Mouse (Mus musculus) gastrocnemius, adult 2 months (tissue): ENCODE data around the gene Cpvl. TPM values are rescaled to one million over a fixed set of nuclear protein-coding genes. Genes with fewer than 3 reads are reported as not detected.

Source experiments
- DNase-seq: peaks from one replicate; pipeline ENCODE4 v3.0.0; 2022
- H3K27ac ChIP-seq: fragments of 200-600 bp; 2 replicates; pipeline ENCODE4 v1.8.1; 2022; ENCODE audit warnings: mild to moderate bottlenecking
- H3K4me3 ChIP-seq: fragments of 200-600 bp; 2 replicates; pipeline ENCODE4 v1.8.1; 2022; ENCODE audit warnings: mild to moderate bottlenecking, moderate library complexity
- CTCF ChIP-seq: fragments of 200-600 bp; IDR thresholded peaks from 2 replicates; pipeline ENCODE4 v1.8.1; 2022; ENCODE audit warnings: antibody characterized with exemption, mild to moderate bottlenecking, moderate library complexity
- intact Hi-C: fragments of 180-260 bp; cut with DNase I; formaldehyde crosslinking; loops from one replicate; pipeline ENCODE4 v1.15.1; 2025
- long read RNA-seq, 2 experiments: library from polyadenylated mRNA; stranded (forward); transcript quantifications; one replicate each; pipeline ENCODE4 v2.0.0; 2021
- total RNA-seq, 2 experiments: library from RNA; stranded (reverse); gene quantifications; 2 replicates each; pipeline ENCODE4 v1.2.3; 2021

Gene Cpvl
- total RNA-seq: not detected
- long read RNA-seq, experiment 1: 0 reads
- long read RNA-seq, experiment 2: 0 reads

GRCm38 (mm10) chr6:53978571-53978970 is at the start of gene Cpvl:
Gene Cpvl, minus strand, starts transcription at chr6:53978671.
- TF ChIP-seq CTCF: no peak
- Histone ChIP-seq H3K4me3 (no peak within 1 kb of the TSS), H3K27ac (no peak within 1 kb of the TSS)
- intact Hi-C loops: no loop called here
- DNase-seq: no peak

GRCm38 (mm10) chr6:54023846-54024245 is 45.4 kb upstream of the Cpvl start:
- intact Hi-C loops: no loop called here
- no peak for TF ChIP-seq CTCF
- Histone ChIP-seq H3K4me3 (no peak overlapping the region), H3K27ac (no peak overlapping the region)
- no peak for DNase-seq

- no peak overlapping the region for H3K27ac ChIP-seq
- peak overlapping the region; percentile 19; the same call in 1 of the 2 replicates for H3K4me3 ChIP-seq
Observed at GRCm38 (mm10) chr6:54021123-54021789, 42.8 kb upstream of the Cpvl start.

DNA sequence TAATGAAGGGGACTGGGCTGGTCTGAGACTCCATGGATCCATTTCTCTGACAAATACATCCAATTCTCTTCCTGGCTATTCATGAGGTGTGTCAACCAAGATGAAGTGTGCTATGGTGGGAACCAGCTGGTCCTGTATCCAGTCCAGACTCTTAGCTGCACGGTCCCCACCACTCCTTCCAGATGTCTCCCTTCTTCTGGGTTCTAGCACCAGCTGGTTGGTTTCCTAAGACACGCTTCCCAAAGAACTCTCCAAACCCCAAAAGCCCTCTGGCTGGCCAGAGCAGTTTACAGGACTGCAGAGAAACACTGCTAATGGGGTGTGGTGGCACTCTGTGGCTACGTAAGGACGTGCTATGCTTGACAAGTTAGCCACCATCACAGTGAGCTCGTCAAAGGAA is 40.4 kb upstream of the Cpvl start:
- intact Hi-C loops: no loop called here
- no peak for TF ChIP-seq CTCF

More at GRCm38 (mm10) chr6:54021123-54021789, 42.8 kb upstream of the Cpvl start:
- DNase-seq: no peak
- intact Hi-C loops: no loop called here
- no peak for TF ChIP-seq CTCF

GRCm38 (mm10) chr6:54018038-54018437 is 39.6 kb upstream of the Cpvl start:
- Histone ChIP-seq H3K27ac (no peak overlapping the region), H3K4me3 (no peak overlapping the region)
- no peak for DNase-seq
- TF ChIP-seq CTCF: no peak
- intact Hi-C loops: no loop called here

More for the DNA sequence above, 40.4 kb upstream of the Cpvl start:
- DNase-seq: no peak
- no peak overlapping the region for H3K4me3 ChIP-seq
- no peak overlapping the region for H3K27ac ChIP-seq

GRCm38 (mm10) chr6:54012163-54012562 is 33.7 kb upstream of the Cpvl start:
- Histone ChIP-seq H3K4me3 (no peak overlapping the region), H3K27ac (no peak overlapping the region)
- no peak for DNase-seq
- intact Hi-C loops: no loop called here
- no peak for TF ChIP-seq CTCF

DNA sequence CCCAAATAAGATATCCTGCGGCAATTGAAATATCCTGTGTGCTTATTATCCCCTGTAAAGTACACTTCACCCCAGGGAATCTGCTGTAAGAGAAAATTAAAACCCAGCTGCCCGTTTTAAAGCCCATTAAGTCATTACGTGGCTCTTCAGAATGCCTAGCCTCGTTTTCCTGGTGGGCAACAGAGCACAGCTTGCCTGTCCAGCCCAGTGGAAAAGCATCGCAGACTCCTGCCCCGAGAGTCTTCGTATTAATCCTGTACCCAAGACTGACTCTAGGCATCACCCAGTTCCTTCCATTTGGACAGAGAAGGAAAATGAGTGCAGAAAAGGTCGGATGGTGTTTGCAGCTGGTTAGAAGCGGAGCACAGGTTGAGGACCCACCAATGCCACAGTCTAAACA is 31.9 kb upstream of the Cpvl start:
- no peak for DNase-seq
- Histone ChIP-seq H3K27ac (no peak overlapping the region), H3K4me3 (no peak overlapping the region)
- no peak for TF ChIP-seq CTCF
- intact Hi-C loops: no loop called here

GRCm38 (mm10) chr6:54009293-54009692 is 30.8 kb upstream of the Cpvl start:
- Histone ChIP-seq H3K27ac (no peak overlapping the region), H3K4me3 (no peak overlapping the region)
- no peak for DNase-seq
- intact Hi-C loops: no loop called here
- no peak for TF ChIP-seq CTCF

- Histone ChIP-seq H3K4me3 (peak overlapping the region; percentile 15), H3K27ac (no peak overlapping the region)
- DNase-seq: no peak
- TF ChIP-seq CTCF: no peak
- intact Hi-C loops: no loop called here
Observed at GRCm38 (mm10) chr6:54008448-54009120, 30.1 kb upstream of the Cpvl start.

DNA sequence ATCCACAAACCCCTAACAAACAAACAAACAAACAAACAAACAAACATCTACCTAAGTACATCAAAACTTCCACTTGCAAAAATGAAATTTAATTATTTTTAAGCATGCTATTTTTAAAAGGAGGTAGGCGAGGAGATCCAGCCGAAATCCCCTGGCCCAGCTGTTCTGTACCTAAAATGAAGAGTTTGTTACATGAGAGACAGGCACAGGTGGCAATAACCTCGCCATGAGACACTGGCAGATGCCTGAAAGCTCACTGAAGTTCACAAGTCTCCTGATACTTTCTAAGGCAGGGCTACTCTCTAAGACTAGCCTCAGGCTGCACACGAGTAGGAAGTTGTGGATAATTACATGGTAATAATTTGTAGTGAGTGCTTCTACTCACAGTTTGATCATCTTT is 26.8 kb upstream of the Cpvl start:
- Histone ChIP-seq H3K4me3 (no peak overlapping the region), H3K27ac (no peak overlapping the region)
- TF ChIP-seq CTCF: no peak
- no peak for DNase-seq
- intact Hi-C loops: no loop called here

DNA sequence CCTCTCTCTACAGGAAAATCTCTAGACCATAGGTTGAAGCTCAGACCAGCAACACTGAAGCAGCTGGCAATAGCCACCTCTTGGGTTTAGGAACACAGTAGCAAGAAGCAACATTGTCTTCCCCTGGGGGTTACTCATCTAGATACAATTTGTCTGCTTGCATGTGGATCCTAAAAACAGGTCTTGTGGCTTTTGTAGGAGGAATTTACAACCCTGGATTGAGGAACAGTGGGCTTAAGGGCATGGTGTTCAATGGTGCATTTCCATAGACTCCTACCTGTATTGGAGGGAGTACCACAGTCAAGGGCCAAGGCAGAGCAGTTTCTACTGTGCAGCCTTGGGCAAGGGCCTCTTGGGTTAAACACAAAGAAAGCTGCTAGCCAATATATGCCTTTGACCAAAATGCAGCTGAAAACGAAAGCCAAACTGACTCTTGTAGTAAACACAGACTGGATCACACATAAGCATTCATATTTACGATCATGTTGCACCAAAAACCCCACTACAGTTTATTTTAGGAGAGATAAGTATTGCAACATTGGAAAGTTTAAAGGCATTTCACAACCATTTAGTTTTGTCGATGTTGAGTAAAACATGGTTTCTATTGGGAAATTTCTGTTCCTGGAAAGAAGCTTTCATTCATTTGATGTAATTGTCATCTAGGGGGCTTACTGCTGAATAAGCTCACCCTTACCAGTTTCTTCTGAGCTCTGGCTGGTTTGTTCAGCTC is 17.9 kb upstream of the Cpvl start:
- DNase-seq: no peak
- TF ChIP-seq CTCF: no peak
- no peak overlapping the region for H3K4me3 ChIP-seq
- intact Hi-C loops: no loop called here
- no peak overlapping the region for H3K27ac ChIP-seq

DNA sequence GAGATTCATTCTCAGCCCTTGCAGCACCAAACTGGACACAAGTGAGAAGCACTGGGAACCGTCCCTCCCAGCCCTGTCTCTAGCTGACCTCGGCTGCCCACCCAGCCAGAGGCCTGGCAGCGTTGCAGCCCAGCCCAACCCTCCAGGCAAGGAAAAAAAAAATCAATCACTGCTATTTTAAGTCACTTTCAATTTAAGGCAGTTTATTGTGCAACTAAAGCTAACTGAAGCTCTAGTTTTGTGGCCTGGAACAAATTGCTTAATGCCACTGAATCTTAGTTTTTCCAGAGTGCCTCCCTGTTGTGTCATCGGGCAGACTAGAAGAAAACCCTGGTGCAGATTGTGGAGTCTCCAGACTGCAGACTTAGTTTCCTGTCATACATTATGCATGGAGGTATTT is 17.0 kb upstream of the Cpvl start:
- H3K4me3 ChIP-seq: no peak overlapping the region
- peak; percentile 24 for DNase-seq
- no peak overlapping the region for H3K27ac ChIP-seq
- intact Hi-C loops: no loop called here
- no peak for TF ChIP-seq CTCF

GRCm38 (mm10) chr6:53992386-53992785 is 13.9 kb upstream of the Cpvl start:
- no peak for TF ChIP-seq CTCF
- H3K27ac ChIP-seq: no peak overlapping the region
- no peak overlapping the region for H3K4me3 ChIP-seq
- no peak for DNase-seq
- intact Hi-C loops: no loop called here
